Mouse (Mus musculus): ENCODE results near the gene Hmcn2. TPM values are rescaled to one million over a fixed set of nuclear protein-coding genes. Genes with fewer than 3 reads are reported as not detected.

Gene Hmcn2
- polyA plus RNA-seq (2017; shearing (Covaris generic)) = not detected

DNA sequence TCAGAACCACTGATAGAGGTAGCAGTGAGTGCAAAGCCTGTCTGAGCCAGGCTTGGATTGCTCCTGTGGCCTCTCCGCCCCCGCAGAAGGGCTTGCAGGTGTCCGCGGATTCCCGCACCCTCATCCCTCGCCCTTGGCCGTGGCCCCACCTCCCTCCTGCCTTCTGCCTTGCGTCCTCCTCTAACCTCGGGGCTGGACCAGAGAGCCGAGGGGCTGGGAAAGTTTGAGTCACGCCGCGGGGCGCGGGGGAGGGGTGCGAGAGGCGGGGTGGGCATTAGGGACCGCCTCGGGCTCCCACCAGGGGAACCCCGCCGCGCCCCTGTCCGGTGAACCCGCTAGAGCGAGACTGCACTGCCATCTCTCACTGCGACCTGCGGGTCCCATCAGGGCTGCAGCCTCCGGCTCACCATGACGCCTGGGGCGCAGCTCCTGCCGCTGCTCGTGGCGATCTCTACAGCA lies at the start of gene Hmcn2:
TSS of gene Hmcn2 (plus strand) at position 409 of the 459 bp plus-strand sequence.

DNA sequence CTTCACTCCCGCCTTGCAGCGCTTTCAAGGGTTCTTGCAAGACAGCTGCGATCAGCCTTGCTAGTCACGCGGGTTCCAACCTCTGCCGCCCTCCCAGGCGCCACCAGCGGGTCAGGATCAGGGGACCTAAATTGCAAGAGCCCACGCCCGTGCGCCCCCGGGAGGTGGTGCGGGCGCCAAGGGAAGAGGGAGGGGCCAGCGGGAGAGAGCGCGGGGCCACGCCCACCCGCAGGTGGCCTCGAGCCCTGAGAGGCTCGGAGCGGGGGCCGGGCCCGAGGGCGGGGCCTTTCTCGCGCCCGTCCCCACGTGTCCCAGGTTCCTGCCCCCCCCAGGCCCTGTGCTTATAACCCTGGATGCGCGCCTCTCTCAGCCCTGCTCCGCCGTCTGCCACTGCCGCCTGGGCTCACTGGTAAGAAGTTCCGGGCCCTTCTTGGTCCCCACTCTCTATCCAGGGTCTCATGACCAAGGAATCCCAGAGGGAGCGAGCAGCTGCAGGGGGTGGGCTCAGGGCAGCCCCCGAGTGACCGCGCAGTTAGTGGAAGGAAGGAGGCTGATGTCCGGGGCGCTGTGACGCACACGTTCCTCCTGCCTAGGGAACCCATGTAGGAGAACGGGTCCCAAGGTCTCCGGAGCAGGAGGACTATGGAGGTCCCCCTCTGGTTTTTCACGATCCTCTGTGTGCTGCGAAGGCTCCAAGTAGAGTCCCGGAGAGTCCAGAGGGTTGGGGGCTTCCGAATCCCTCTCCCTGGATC lies 155.9 kb downstream of the Hmcn2 start, which contains the start of gene Ass1:
TSS of gene Ass1 (plus strand) at position 277 of the 752 bp plus-strand sequence.

Other genes with a start within 250 kb of the Hmcn2 start
- 77.6 TPM for gene Fnbp1, start 172.4 kb upstream of the Hmcn2 start, polyA plus RNA-seq (2017; shearing (Covaris generic))
- 31.5 TPM for gene Gpr107, start 162.1 kb upstream of the Hmcn2 start, polyA plus RNA-seq (2017; shearing (Covaris generic))
- gene Ncs1, start 68.6 kb upstream of the Hmcn2 start, polyA plus RNA-seq (2017; shearing (Covaris generic)) = 0.07 TPM
- 104 TPM for gene Ass1, start 155.8 kb downstream of the Hmcn2 start, polyA plus RNA-seq (2017; shearing (Covaris generic))